Mouse (Mus musculus) frontal cortex, postnatal 10 days (tissue): ENCODE measurements around the gene Mfap1a.
"Not testable (repeated sequence)": the region's sequence is repeated elsewhere in the genome, so short reads cannot be mapped to it uniquely, and the experiment has no call there.

ENCODE experiments used
- DNase-seq, 2 experiments: peaks; one replicate each; pipeline ENCODE4 v3.0.0; 2022; ENCODE audit warnings: low spot score in 2 of 2, mixed read lengths in 1 of 2

Gene Mfap1a

DNA sequence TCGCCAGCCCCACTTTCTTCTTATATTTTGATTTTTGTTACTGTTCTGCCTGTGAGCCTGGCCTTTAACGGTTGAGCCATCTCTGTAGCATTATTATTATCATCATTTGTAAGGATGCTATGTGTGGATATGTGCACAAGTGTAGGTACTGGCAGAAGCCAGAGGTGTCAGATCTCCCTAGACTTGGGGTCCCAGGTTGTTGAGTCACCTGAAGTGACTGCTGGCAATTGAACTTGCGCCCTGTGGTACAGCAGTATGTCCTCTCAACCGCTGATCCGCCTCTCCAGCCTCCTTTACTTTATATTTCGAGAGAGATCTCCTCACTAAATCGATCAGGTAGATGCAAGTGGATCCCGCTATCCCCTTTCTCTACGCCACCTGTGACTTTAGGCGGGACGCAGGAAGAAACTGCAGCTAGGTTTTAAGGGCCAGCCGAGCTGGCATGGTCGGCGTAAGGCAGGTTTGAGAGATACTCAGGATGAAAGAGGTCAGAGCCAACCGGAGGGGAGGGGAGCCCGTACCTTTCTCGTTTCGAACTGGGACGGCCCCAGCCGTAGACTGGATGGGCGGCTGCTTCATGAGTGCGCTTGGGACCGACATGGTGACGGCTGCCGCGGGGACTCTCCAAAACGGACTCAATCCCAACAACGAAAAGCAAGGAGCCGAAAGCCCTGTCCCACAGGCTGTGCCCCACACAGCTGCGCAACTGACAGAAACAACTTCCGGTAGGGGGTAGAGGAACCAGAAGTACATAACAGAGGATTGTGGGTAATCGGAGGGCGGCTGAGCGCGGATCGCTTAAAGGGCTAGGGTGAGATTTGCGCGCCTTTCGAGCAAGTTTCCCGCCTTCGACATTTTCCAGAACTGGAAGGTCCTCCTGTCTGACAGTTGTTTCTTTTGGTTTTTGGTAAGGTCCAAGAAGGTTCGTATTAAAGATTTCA lies at the start of gene Mfap1a, which contains the start of gene Wdr76:
TSS of gene Mfap1a (minus strand) at position 724 of the 941 bp plus-strand sequence.
TSS of gene Wdr76 (plus strand) at position 782 of the 941 bp plus-strand sequence.
- DNase-seq: peak; percentile 62 to 75

GRCm38 (mm10) chr2:121551271-121551670 lies 44.8 kb upstream of the Mfap1a start:
- DNase-seq: no peak

- no peak for DNase-seq
Measured at GRCm38 (mm10) chr2:121549630-121550029, 43.2 kb upstream of the Mfap1a start.

DNA sequence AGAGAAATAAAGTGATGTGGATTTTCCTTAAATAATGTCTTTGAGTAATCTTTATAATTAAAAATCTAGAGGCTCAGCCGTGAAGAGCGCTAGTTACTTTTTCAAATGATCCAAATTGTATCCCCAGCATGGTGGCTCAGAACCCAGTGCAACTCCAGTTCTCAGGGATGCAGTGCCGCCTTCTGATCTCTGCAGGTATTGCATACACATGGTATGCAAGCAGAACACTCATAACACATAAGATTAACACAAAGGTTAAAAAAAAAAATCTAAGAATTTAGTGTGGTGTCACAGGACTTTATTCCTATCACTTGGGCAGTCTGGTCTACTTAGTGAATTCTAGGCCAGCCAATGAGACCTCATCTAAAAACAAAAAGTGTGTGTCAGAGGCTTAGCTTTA lies 38.4 kb upstream of the Mfap1a start:
- no peak for DNase-seq

DNA sequence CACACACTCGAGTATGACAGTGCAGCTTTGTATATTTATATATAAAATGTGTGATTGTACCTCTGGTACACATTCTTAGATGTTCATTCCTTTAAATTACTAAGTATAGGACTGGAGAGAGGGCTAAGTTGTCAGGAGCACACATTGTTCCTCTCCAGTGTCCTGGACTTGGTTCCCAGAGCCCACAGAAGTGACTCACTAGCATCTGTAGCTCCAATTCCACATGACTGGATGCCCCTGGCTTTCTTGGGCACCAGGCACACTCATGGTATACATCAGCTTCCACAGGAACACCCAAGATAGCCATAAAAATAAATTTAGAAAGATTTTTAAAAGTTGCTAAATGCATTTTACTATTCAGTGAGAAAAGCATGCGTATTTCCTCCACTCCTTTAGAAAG lies 18.6 kb upstream of the Mfap1a start:
- DNase-seq: peak in 1 of 2 experiments; percentile 28

- DNase-seq: not testable (repeated sequence)
Measured at GRCm38 (mm10) chr2:121522830-121523229, 16.4 kb upstream of the Mfap1a start.

GRCm38 (mm10) chr2:121522006-121522405 lies 15.5 kb upstream of the Mfap1a start:
- no peak for DNase-seq

GRCm38 (mm10) chr2:121518711-121519110 lies 12.2 kb upstream of the Mfap1a start:
- DNase-seq: not testable (repeated sequence)

DNA sequence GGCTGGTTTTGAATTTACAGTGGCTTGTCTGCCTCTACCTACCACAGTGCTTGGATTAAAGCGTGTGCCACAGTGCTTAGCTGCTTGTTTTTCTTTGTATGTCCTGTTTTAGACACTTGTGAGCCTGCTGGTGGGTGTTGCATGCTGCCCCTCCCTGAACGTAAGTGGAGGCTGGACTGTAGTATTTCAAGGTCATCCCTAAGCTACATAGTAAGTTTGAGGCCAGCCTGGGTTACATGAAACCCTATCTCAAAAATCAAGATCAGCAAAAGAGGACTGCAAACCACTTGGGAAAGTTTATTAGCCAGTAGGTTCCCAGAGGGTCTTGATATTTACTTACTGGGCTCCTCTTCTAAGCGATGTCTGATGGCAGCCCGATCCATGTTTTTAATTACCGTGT lies 11.6 kb upstream of the Mfap1a start:
- DNase-seq: no peak

DNA sequence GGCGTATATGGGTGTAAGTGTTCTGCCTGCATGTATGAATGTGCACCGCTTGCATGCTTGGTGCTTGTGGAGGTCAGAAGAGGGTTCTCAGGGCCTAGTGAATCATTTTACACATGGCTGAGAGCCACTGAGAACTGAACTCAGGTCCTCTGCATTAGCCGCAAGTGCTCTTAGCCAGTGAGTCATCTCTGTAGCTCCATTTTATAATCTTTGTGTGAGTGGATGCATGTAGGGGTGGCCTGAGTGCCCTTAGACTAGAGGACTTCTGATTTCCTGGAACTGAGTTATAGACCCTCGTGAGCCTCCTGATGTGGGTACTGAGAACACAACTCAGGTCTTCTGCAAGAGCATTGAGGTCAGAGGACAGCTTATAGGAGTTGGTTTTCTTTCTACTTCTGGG lies 7.7 kb upstream of the Mfap1a start:
- DNase-seq: no peak

- not testable (repeated sequence) for DNase-seq
Measured at GRCm38 (mm10) chr2:121512991-121513765, 6.7 kb upstream of the Mfap1a start.

DNA sequence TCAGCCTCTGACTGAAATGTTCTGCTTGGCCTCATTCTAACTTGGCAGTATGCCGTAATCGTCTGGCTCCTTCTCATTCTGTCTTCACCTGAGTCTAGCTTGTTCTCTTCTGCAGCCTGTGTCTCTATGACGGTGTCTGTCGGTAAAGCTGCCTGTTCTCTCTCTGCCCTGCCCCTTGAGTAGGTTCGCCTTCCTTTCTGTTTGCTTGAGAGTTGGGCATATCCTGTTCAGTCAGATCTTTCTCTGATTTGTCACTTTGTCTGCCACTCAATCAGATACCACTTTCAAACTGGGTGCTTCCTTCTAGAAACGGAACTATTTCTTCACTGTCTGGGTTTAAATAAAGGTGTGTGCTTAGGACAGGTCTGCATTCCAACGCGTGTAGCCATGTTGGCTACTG lies 4.9 kb upstream of the Mfap1a start:
- no peak for DNase-seq

GRCm38 (mm10) chr2:121509584-121509983 lies 3.1 kb upstream of the Mfap1a start:
- peak; percentile 35 to 52 for DNase-seq

GRCm38 (mm10) chr2:121507951-121508330 lies 1.5 kb upstream of the Mfap1a start:
- DNase-seq: no peak

- DNase-seq: no peak
Measured at GRCm38 (mm10) chr2:121507173-121507950, 897 bp upstream of the Mfap1a start.

- not testable (repeated sequence) for DNase-seq
Measured at GRCm38 (mm10) chr2:121501550-121501949, 4.9 kb downstream of the Mfap1a start.

GRCm38 (mm10) chr2:121484403-121484802 lies 22.1 kb downstream of the Mfap1a start:
- DNase-seq: not testable (repeated sequence)

DNA sequence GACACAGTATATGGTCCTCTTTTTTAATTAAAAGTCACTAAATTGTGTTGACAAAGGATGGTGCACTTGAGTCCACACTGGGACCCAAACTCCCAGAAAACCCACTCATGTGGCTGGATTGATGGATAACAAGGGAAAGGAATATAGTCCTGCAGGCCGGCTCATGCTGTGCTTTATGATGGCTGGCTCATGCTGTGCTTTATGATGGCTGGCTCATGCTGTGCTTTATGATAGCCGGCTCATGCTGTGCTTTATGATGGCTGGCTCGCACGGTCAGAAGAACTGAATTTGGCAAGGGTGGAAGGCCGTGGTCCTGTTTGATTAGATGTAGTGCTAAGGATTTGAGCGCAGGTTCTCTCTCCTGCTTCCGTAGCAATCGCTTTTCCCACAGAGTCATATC lies 22.9 kb downstream of the Mfap1a start:
- DNase-seq: no peak

- not testable (repeated sequence) for DNase-seq
Measured at GRCm38 (mm10) chr2:121480916-121481315, 25.5 kb downstream of the Mfap1a start.

GRCm38 (mm10) chr2:121480498-121480897 lies 26.0 kb downstream of the Mfap1a start:
- DNase-seq: no peak

DNA sequence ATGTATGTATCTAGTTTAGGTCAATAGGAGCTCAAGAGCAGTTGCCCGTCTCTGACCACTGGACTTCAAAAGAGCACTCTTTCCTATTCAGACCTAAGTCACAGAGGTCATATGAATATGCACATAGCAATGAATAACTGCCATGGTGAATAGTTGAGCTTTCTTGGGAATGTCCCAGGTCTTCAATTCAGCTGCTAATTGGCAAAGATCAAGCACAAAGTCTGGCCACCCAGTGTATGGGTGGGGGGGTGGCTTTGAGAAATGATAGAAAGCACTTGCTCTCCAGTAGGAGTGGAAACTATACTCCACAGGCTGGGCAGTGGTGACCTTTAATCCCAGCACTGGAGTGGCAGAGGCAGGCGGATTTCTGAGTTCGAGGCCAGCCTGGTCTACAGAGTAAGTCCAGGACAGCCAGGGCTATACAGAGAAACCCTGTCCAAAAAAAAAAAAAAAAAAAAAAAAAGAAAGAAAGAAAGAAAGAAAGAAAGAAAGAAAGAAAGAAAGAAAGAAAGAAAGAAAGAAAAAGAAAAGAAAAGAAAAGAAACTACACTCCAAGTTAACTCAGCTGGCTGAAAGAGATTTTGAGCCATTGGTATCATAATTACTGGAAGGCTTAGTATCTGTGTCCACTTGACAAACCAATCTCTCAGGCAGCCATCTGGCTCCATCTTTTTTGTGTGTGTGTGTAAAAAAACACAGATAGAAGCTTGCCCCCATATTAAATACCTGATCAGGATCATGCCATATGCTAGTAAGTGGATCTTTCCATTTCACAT lies 28.8 kb downstream of the Mfap1a start:
- DNase-seq: no peak
